Mouse (Mus musculus): ENCODE results near the gene Ush1g. TPM values are rescaled to one million over a fixed set of nuclear protein-coding genes. Genes with fewer than 3 reads are reported as not detected.
A peak's percentile ranks its signal among the peaks of the same experiment; 100 is the strongest.

The Ush1g gene
- total and polyA plus RNA-seq, 3 experiments: not detected

GRCm38 (mm10) chr11:115337350-115337749, 15.5 kb upstream of the Ush1g start:
- DNase-seq (ENCODE audit: low read depth, low spot score): no peak
- H3K9me3 ChIP-seq (replicated peaks; ENCODE audit: insufficient read depth, low read length): no peaks in the 10 kb centered on the region
- TF ChIP-seq RAD21 (IDR thresholded peaks at IDR 0.05; ENCODE audit: low read depth, low read length): no peak
- no peak for TF ChIP-seq BHLHE40 (IDR thresholded peaks at IDR 0.05; ENCODE audit: borderline replicate concordance, low read depth, low read length)
- TF ChIP-seq RCOR1 (IDR thresholded peaks at IDR 0.05; ENCODE audit: low read depth, low read length): no peak
- no peak for TF ChIP-seq NELFE (IDR thresholded peaks at IDR 0.05; ENCODE audit: low read depth, low read length)
- no peak for TF ChIP-seq POLR2AphosphoS2 (IDR thresholded peaks at IDR 0.05; ENCODE audit: low read length)
- TF ChIP-seq ETS1 (IDR thresholded peaks at IDR 0.05; ENCODE audit: low read depth, low read length): no peak
- no peak for TF ChIP-seq SMC3 (IDR thresholded peaks at IDR 0.05; ENCODE audit: low read depth, low read length)
- TF ChIP-seq ZNF384 (IDR thresholded peaks at IDR 0.05; ENCODE audit: low read depth, low read length): no peak
- TF ChIP-seq MYB (IDR thresholded peaks at IDR 0.05; ENCODE audit: low read depth, low read length): no peak
- TF ChIP-seq CTCF (IDR thresholded peaks at IDR 0.05 in 2 of 3, conservative IDR thresholded peaks at IDR 0.05 in 1 of 3; ENCODE audit: control insufficient read depth in 1 of 3, insufficient read depth in 1 of 3, low read depth in 2 of 3, low read length in 3 of 3, poor library complexity in 1 of 3, severe bottlenecking in 1 of 3): no peak
- TF ChIP-seq GATA1 (IDR thresholded peaks at IDR 0.05; ENCODE audit: low read depth, low read length): no peak
- TF ChIP-seq CHD1 (IDR thresholded peaks at IDR 0.05; ENCODE audit: low read depth, low read length): no peak
- TF ChIP-seq ZC3H11A (IDR thresholded peaks at IDR 0.05; ENCODE audit: low read depth, low read length): no peak
- no peak for TF ChIP-seq MAX (IDR thresholded peaks at IDR 0.05; ENCODE audit: low read length)
- H3K4me3 ChIP-seq (ENCODE audit: control insufficient read depth in 1 of 2, insufficient read depth in 1 of 2, low read depth in 2 of 2, low read length in 2 of 2): no peak overlapping the region
- H3K79me2 ChIP-seq (ENCODE audit: control insufficient read depth, insufficient read depth, low read length, poor library complexity): no peaks in the 10 kb centered on the region
- H3K9ac ChIP-seq (ENCODE audit: control insufficient read depth, low read depth, low read length, poor library complexity, severe bottlenecking): no peak overlapping the region
- H3K27me3 ChIP-seq (ENCODE audit: control insufficient read depth in 1 of 2, insufficient read depth in 2 of 2, low read length in 2 of 2): peaks cover 0 to 6% of the 10 kb centered on the region in 2 experiments; a peak in 3 of 4 replicates
- no peak overlapping the region for H3K27ac ChIP-seq (ENCODE audit: control insufficient read depth, low read depth, low read length)
- no peaks in the 10 kb centered on the region for H3K36me3 ChIP-seq (ENCODE audit: control insufficient read depth in 1 of 2, insufficient read depth in 2 of 2, low read length in 2 of 2)
- 0 out of 4 replicates have a peak, but pooled peaks cover 0 to 4% of the 10 kb centered on the region in 2 experiments for H3K4me1 ChIP-seq (ENCODE audit: control insufficient read depth in 1 of 2, insufficient read depth in 2 of 2, low read length in 2 of 2)

GRCm38 (mm10) chr11:115336115-115336514, 14.3 kb upstream of the Ush1g start:
- Histone ChIP-seq H3K27me3 (ENCODE audit: control insufficient read depth in 1 of 2, insufficient read depth in 2 of 2, low read length in 2 of 2) (peaks cover 0 to 8% of the 10 kb centered on the region in 2 experiments; a peak in 3 of 4 replicates), H3K79me2 (ENCODE audit: control insufficient read depth, insufficient read depth, low read length, poor library complexity) (no peaks in the 10 kb centered on the region), H3K36me3 (ENCODE audit: control insufficient read depth in 1 of 2, insufficient read depth in 2 of 2, low read length in 2 of 2) (no peaks in the 10 kb centered on the region), H3K9me3 (replicated peaks; ENCODE audit: insufficient read depth, low read length) (no peaks in the 10 kb centered on the region), H3K9ac (ENCODE audit: control insufficient read depth, low read depth, low read length, poor library complexity, severe bottlenecking) (no peak overlapping the region), H3K27ac (ENCODE audit: control insufficient read depth, low read depth, low read length) (no peak overlapping the region), H3K4me3 (ENCODE audit: control insufficient read depth in 1 of 2, insufficient read depth in 1 of 2, low read depth in 2 of 2, low read length in 2 of 2) (no peak overlapping the region), H3K4me1 (ENCODE audit: control insufficient read depth in 1 of 2, insufficient read depth in 2 of 2, low read length in 2 of 2) (0 out of 4 replicates have a peak, but pooled peaks cover 0 to 4% of the 10 kb centered on the region in 2 experiments)
- no peak for TF ChIP-seq ETS1 (IDR thresholded peaks at IDR 0.05; ENCODE audit: low read depth, low read length)
- TF ChIP-seq ELF1 (IDR thresholded peaks at IDR 0.05; ENCODE audit: low read depth, low read length): no peak
- peak; percentile 21; the same call in 1 of the 2 replicates for TF ChIP-seq GATA1 (IDR thresholded peaks at IDR 0.05; ENCODE audit: low read depth, low read length)
- DNase-seq (ENCODE audit: low read depth, low spot score): peak; percentile 42

- Histone ChIP-seq H3K79me2 (ENCODE audit: control insufficient read depth, insufficient read depth, low read length, poor library complexity) (no peaks in the 10 kb centered on the region), H3K36me3 (ENCODE audit: control insufficient read depth in 1 of 2, insufficient read depth in 2 of 2, low read length in 2 of 2) (no peaks in the 10 kb centered on the region), H3K27me3 (ENCODE audit: control insufficient read depth in 1 of 2, insufficient read depth in 2 of 2, low read length in 2 of 2) (peaks cover 6% of the 10 kb centered on the region in 2 experiments), H3K9me3 (replicated peaks; ENCODE audit: insufficient read depth, low read length) (no peaks in the 10 kb centered on the region), H3K27ac (ENCODE audit: control insufficient read depth, low read depth, low read length) (no peak overlapping the region), H3K4me3 (ENCODE audit: control insufficient read depth in 1 of 2, insufficient read depth in 1 of 2, low read depth in 2 of 2, low read length in 2 of 2) (no peak overlapping the region), H3K9ac (ENCODE audit: control insufficient read depth, low read depth, low read length, poor library complexity, severe bottlenecking) (no peak overlapping the region), H3K4me1 (ENCODE audit: control insufficient read depth in 1 of 2, insufficient read depth in 2 of 2, low read length in 2 of 2) (0 out of 4 replicates have a peak, but pooled peaks cover 0 to 4% of the 10 kb centered on the region in 2 experiments)
- TF ChIP-seq MAFK (IDR thresholded peaks at IDR 0.05; ENCODE audit: borderline replicate concordance, low read depth, low read length) (no peak), ZC3H11A (IDR thresholded peaks at IDR 0.05; ENCODE audit: low read depth, low read length) (no peak), USF2 (IDR thresholded peaks at IDR 0.05; ENCODE audit: borderline replicate concordance in 1 of 2, insufficient read depth in 1 of 2, low read depth in 1 of 2, low read length in 2 of 2) (no peak), E2F4 (IDR thresholded peaks at IDR 0.05; ENCODE audit: borderline replicate concordance, low read depth, low read length) (no peak), CHD2 (IDR thresholded peaks at IDR 0.05; ENCODE audit: low read length) (no peak), MXI1 (IDR thresholded peaks at IDR 0.05; ENCODE audit: low read depth, low read length) (no peak), MAX (IDR thresholded peaks at IDR 0.05; ENCODE audit: low read length) (no peak), POLR2A (IDR thresholded peaks at IDR 0.05; ENCODE audit: control insufficient read depth in 1 of 2, insufficient read depth in 1 of 2, low read depth in 1 of 2, low read length in 2 of 2, poor library complexity in 1 of 2) (no peak)
- no peak for DNase-seq (ENCODE audit: low read depth, low spot score)
Observed at GRCm38 (mm10) chr11:115335223-115335622, 13.4 kb upstream of the Ush1g start.

Data from MEL (cell line).